Mouse (Mus musculus) thymus, adult 2 months (tissue): ENCODE measurements at regions not wholly inside any gene's neighbourhood (a gene's known extent, or its start where the extent isn't known, plus 50 kb on each side); places are given as distances from the start of the nearest gene placed in this dataset.

Experiments used
- CTCF ChIP-seq: fragments of 200-500 bp; IDR thresholded peaks from 2 replicates; pipeline ENCODE4 v1.5.1; 2012; ENCODE audit warnings: mild to moderate bottlenecking, control low read depth, low read length, moderate library complexity, borderline replicate concordance; ENCODE audit not compliant: control insufficient read depth, poor library complexity, insufficient read depth; ENCODE audit errors: extremely low read depth
- POLR2A ChIP-seq: fragments of 200-500 bp; IDR thresholded peaks from 2 replicates; pipeline ENCODE4 v1.6.1; 2012; ENCODE audit warnings: mild to moderate bottlenecking, low read length, control low read depth, moderate library complexity; ENCODE audit not compliant: control insufficient read depth, poor library complexity, insufficient read depth; ENCODE audit errors: extremely low read depth

GRCm38 (mm10) chr15:24786336-24786735 is 627.2 kb downstream of the Basp1 start:
- TF ChIP-seq CTCF, result no peak
- no peak for TF ChIP-seq POLR2A
